Mouse (Mus musculus) layer of hippocampus, postnatal 14 days (tissue): ENCODE data around the gene Rab3a. TPM values are rescaled to one million over a fixed set of nuclear protein-coding genes. Genes with fewer than 3 reads are reported as not detected.

ENCODE experiments used
- DNase-seq, 2 experiments: peaks; one replicate each; pipeline ENCODE4 v3.0.0; 2021 to 2022; ENCODE audit warnings: low spot score in 2 of 2, mixed read lengths in 1 of 2
- microRNA-seq, 2 experiments: library from miRNA; unstranded; fragments of <30 nt; microRNA quantifications; one replicate each; pipeline ENCODE4 v1.2.0; 2021
- total RNA-seq, 2 experiments: library from RNA; stranded (reverse); gene quantifications; 2 replicates each; pipeline ENCODE4 v1.2.3; 2021

The Rab3a gene
- total RNA-seq, 2 experiments from 2014 or later, result 793 to 809 TPM

DNA sequence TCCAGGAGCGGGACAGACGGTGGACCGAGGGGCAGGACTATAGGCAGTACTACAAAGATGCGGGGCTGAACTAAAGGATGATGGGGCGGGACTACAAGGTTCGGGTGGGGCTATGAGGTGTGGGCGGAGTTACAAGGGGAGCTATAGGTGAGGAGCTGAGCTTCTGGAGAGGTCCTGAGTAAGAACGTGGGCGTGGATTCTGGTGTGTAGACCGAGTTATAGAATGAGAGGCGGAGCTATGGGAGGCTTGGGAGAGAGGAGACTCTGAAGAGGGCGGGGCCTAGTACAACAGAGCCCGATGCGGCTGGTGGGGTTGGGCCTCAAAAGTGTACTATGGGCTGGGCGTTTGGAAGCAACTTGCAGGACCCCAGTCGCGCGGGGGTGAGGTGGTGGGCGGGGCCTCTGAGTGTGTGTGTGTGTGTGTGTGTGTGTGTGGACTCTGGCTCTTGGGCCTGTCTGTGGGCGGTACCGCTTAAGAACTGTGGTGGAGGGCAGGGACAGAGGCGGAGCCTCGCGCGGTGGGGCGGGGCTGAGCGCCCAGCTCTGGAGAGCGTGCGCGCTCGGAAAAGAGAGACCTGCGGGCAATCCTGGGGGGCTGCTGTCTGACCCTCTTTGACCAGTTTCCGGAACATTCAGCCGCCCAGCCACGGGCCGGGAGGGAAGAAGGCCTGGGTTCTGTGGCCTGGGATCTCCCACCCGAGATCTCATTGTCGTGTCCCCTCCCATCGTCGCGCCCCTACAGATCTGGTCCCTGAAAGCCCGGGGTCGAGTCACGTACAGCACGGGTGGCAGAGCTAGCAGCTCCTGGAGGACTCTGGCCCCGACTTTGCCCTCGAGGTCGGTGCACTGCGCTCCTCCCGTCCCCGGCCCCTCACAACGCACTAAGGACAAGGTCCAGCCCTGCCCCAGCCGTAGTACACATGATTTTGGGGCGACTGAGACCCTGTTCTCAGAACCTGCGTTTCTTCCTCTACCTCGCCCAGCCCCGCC is 42.9 kb downstream of the Rab3a start:
- peak; percentile 90 to 94 for DNase-seq

GRCm38 (mm10) chr8:70798281-70798680 is 43.8 kb downstream of the Rab3a start:
- peak in 1 of 2 experiments; percentile 86 for DNase-seq

DNA sequence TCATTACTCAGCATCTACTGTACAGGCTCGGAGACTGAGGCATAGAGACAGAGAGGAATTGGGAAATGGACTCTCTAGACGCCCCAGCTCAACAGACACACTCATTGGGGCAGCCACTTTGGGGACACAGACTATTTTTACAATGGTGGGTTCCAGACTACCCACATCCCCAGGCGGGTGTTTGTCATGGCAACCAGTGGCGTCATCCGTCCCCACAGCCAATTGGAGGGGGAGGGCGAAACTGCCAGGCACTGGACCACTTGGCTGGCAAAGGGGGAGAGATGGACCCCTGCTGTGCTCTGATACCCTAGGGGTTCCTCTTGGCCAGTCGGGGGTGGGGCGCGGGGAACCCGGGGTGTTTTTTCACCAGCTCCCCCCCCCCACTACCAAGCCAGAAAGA is 46.2 kb downstream of the Rab3a start:
- no peak for DNase-seq

- DNase-seq, result peak in 1 of 2 experiments; percentile 84
These were observed 46.7 kb downstream of the Rab3a start for GRCm38 (mm10) chr8:70801156-70801555.

- DNase-seq, result no peak
These were observed 47.4 kb downstream of the Rab3a start for GRCm38 (mm10) chr8:70801830-70802229.

- DNase-seq, result no peak
These were observed 48.5 kb downstream of the Rab3a start for GRCm38 (mm10) chr8:70802786-70803510.

DNA sequence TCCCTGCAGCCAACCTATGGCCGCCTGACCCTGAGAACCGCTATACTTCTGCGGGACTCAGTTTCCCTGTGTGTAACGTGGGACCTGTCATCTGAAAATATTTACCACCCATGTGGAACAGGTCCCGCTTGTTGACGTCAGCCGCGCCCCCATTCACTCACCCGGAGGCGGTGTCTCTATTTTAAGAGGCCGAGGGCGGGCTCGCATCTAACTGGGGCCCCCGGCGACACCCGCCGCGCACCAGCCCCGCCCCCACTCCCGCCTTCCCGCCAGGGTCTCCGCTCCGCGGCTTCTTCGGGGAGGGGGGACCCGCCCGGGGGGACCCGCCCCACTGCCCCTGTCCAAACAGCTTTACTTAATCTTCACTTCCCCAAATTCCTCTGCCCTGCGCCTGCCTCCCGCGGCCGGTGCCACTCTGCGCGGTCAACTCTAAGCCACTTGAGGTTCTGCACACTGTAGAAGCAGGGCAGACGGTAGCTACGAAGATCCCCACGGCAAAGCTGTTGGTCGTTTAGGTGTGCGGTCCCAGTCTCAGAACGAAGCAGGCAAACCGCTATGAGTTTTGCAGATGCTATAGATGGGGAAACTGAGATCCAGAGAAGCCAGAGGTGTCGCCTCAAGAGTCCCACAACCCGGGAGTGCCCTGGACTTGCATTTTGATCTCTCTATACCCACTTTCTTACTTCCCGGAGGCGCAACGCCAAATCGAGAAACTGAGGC is 49.4 kb downstream of the Rab3a start:
- peak in 1 of 2 experiments; percentile 71 for DNase-seq

- peak in 1 of 2 experiments; percentile 82 for DNase-seq
These were observed 50.2 kb downstream of the Rab3a start, which contains the start of gene Mast3 for GRCm38 (mm10) chr8:70804481-70805206. Gene Mast3 (minus strand): TSS chr8:70805054.

- no peak for DNase-seq
These were observed 52.1 kb downstream of the Rab3a start for GRCm38 (mm10) chr8:70806541-70806940.

GRCm38 (mm10) chr8:70807304-70807703 is 52.8 kb downstream of the Rab3a start:
- DNase-seq, result no peak

GRCm38 (mm10) chr8:70808239-70808638 is 53.8 kb downstream of the Rab3a start, which contains the start of gene Il12rb1:
Gene Il12rb1 (plus strand): TSS chr8:70808449.
- DNase-seq, result no peak

Small RNA genes lying within 50 kb of the gene (microRNA-seq; reads per million reads assigned to microRNA genes)
- 25.2 to 34.8 reads per million in 2 experiments for gene Mir7240

Other genes starting within 250 kb of the Rab3a start
- gene Rex1bd, start 247.9 kb upstream of the Rab3a start, total RNA-seq, result 100 to 1,000 TPM in 1 of 2 experiments, 10 to 100 TPM in 1; 83.2 to 103 TPM
- 1,000 to 10,000 TPM; 1,048 to 1,082 TPM for gene Uba52, start 243.9 kb upstream of the Rab3a start, total RNA-seq
- gene Fkbp8, start 227.0 kb upstream of the Rab3a start, total RNA-seq, result 100 to 1,000 TPM; 412 to 417 TPM
- gene Kxd1, start 226.7 kb upstream of the Rab3a start, total RNA-seq, result 10 to 100 TPM; 39.5 to 40.3 TPM
- 10 to 100 TPM; 18.7 TPM for gene Ell, start 215.2 kb upstream of the Rab3a start, total RNA-seq
- 10 to 100 TPM; 38.8 to 46.1 TPM for gene Isyna1, start 160.3 kb upstream of the Rab3a start, total RNA-seq
- 100 to 1,000 TPM; 253 to 259 TPM for gene Ssbp4, start 145.8 kb upstream of the Rab3a start, total RNA-seq
- gene Lrrc25, start 138.5 kb upstream of the Rab3a start, total RNA-seq, result 1 to 10 TPM; 1.1 to 1.4 TPM
- gene Gdf15, start 122.2 kb upstream of the Rab3a start, total RNA-seq, result not detected
- 10 to 100 TPM; 25.9 to 30.8 TPM for gene Pgpep1, start 94.3 kb upstream of the Rab3a start, total RNA-seq
- 10 to 100 TPM; 67.8 to 71.7 TPM for gene Lsm4, start 81.4 kb upstream of the Rab3a start, total RNA-seq
- gene Jund, start 55.7 kb upstream of the Rab3a start, total RNA-seq, result 100 to 1,000 TPM; 163 to 179 TPM
- gene Iqcn, start 51.2 kb upstream of the Rab3a start, total RNA-seq, result under 1 TPM in 1 of 2 experiments, not detected in 1; 0.14 TPM
- gene Gm3336, start 36.1 kb upstream of the Rab3a start, total RNA-seq, result not detected
- under 1 TPM; 0.81 to 0.91 TPM for gene Pde4c, start 31.0 kb upstream of the Rab3a start, total RNA-seq
- 10 to 100 TPM; 47.6 to 52.2 TPM for gene Mpv17l2, start 6.3 kb downstream of the Rab3a start, total RNA-seq
- 100 to 1,000 TPM; 164 to 178 TPM for gene Pik3r2, start 22.0 kb downstream of the Rab3a start, total RNA-seq
- 100 to 1,000 TPM; 295 to 297 TPM for gene Mast3, start 50.4 kb downstream of the Rab3a start, total RNA-seq
- gene Il12rb1, start 53.8 kb downstream of the Rab3a start, total RNA-seq, result 1 to 10 TPM; 1.5 TPM
- gene Arrdc2, start 85.0 kb downstream of the Rab3a start, total RNA-seq, result 10 to 100 TPM; 23.3 to 24.5 TPM
- gene Kcnn1, start 108.6 kb downstream of the Rab3a start, total RNA-seq, result 10 to 100 TPM; 22.0 to 22.8 TPM
- gene Ccdc124, start 119.3 kb downstream of the Rab3a start, total RNA-seq, result 10 to 100 TPM; 84.5 to 92.7 TPM
- gene Slc5a5, start 138.1 kb downstream of the Rab3a start, total RNA-seq, result 1 to 10 TPM; 7.3 to 8.3 TPM
- 100 to 1,000 TPM; 673 to 736 TPM for gene Rpl18a, start 142.7 kb downstream of the Rab3a start, total RNA-seq
- gene Map1s, start 151.3 kb downstream of the Rab3a start, total RNA-seq, result 10 to 100 TPM; 73.2 to 77.0 TPM